Mouse (Mus musculus): ENCODE data around the gene Ppp1r13b. TPM values are rescaled to one million over a fixed set of nuclear protein-coding genes. Genes with fewer than 3 reads are reported as not detected.

Ppp1r13b gene
- total RNA-seq, 1 experiment from 2014 or later = 34.7 TPM

GRCm38 (mm10) chr12:111896908-111897661 is 10.8 kb downstream of the Ppp1r13b start:
- ATAC-seq (replicated peaks in 1 of 2; ENCODE audit: insufficient read depth in 1 of 2, low FRiP score in 2 of 2, low TSS enrichment in 1 of 2, low read depth in 1 of 2, poor library complexity in 2 of 2, severe bottlenecking in 2 of 2) = peak; percentile 37 to 55

GRCm38 (mm10) chr12:111894082-111894481 is 13.8 kb downstream of the Ppp1r13b start:
- ATAC-seq (replicated peaks in 1 of 2; ENCODE audit: insufficient read depth in 1 of 2, low FRiP score in 2 of 2, low TSS enrichment in 1 of 2, low read depth in 1 of 2, poor library complexity in 2 of 2, severe bottlenecking in 2 of 2) = no peak

- ATAC-seq (replicated peaks in 1 of 2; ENCODE audit: insufficient read depth in 1 of 2, low FRiP score in 2 of 2, low TSS enrichment in 1 of 2, low read depth in 1 of 2, poor library complexity in 2 of 2, severe bottlenecking in 2 of 2) = no peak
These were observed 14.9 kb downstream of the Ppp1r13b start for GRCm38 (mm10) chr12:111892981-111893380.

- ATAC-seq (replicated peaks in 1 of 2; ENCODE audit: insufficient read depth in 1 of 2, low FRiP score in 2 of 2, low TSS enrichment in 1 of 2, low read depth in 1 of 2, poor library complexity in 2 of 2, severe bottlenecking in 2 of 2) = no peak
These were observed 16.1 kb downstream of the Ppp1r13b start for GRCm38 (mm10) chr12:111891800-111892199.

- ATAC-seq (replicated peaks in 1 of 2; ENCODE audit: insufficient read depth in 1 of 2, low FRiP score in 2 of 2, low TSS enrichment in 1 of 2, low read depth in 1 of 2, poor library complexity in 2 of 2, severe bottlenecking in 2 of 2) = peak; percentile 84 to 90
These were observed 18.7 kb downstream of the Ppp1r13b start for GRCm38 (mm10) chr12:111889251-111889650.

- ATAC-seq (replicated peaks in 1 of 2; ENCODE audit: insufficient read depth in 1 of 2, low FRiP score in 2 of 2, low TSS enrichment in 1 of 2, low read depth in 1 of 2, poor library complexity in 2 of 2, severe bottlenecking in 2 of 2) = no peak
These were observed 19.5 kb downstream of the Ppp1r13b start for GRCm38 (mm10) chr12:111888303-111888864.

- ATAC-seq (replicated peaks in 1 of 2; ENCODE audit: insufficient read depth in 1 of 2, low FRiP score in 2 of 2, low TSS enrichment in 1 of 2, low read depth in 1 of 2, poor library complexity in 2 of 2, severe bottlenecking in 2 of 2) = no peak
These were observed 20.9 kb downstream of the Ppp1r13b start for GRCm38 (mm10) chr12:111887005-111887404.

- no peak for ATAC-seq (replicated peaks in 1 of 2; ENCODE audit: insufficient read depth in 1 of 2, low FRiP score in 2 of 2, low TSS enrichment in 1 of 2, low read depth in 1 of 2, poor library complexity in 2 of 2, severe bottlenecking in 2 of 2)
These were observed 25.1 kb downstream of the Ppp1r13b start for GRCm38 (mm10) chr12:111882852-111883251.

GRCm38 (mm10) chr12:111882022-111882421 is 25.9 kb downstream of the Ppp1r13b start:
- no peak for ATAC-seq (replicated peaks in 1 of 2; ENCODE audit: insufficient read depth in 1 of 2, low FRiP score in 2 of 2, low TSS enrichment in 1 of 2, low read depth in 1 of 2, poor library complexity in 2 of 2, severe bottlenecking in 2 of 2)

GRCm38 (mm10) chr12:111878213-111878612 is 29.7 kb downstream of the Ppp1r13b start:
- peak; percentile 67 to 71; a peak in 3 of 4 replicates for ATAC-seq (replicated peaks in 1 of 2; ENCODE audit: insufficient read depth in 1 of 2, low FRiP score in 2 of 2, low TSS enrichment in 1 of 2, low read depth in 1 of 2, poor library complexity in 2 of 2, severe bottlenecking in 2 of 2)

- no peak for ATAC-seq (replicated peaks in 1 of 2; ENCODE audit: insufficient read depth in 1 of 2, low FRiP score in 2 of 2, low TSS enrichment in 1 of 2, low read depth in 1 of 2, poor library complexity in 2 of 2, severe bottlenecking in 2 of 2)
These were observed 32.4 kb downstream of the Ppp1r13b start for GRCm38 (mm10) chr12:111875499-111875898.

GRCm38 (mm10) chr12:111874601-111875140 is 33.2 kb downstream of the Ppp1r13b start:
- no peak for ATAC-seq (replicated peaks in 1 of 2; ENCODE audit: insufficient read depth in 1 of 2, low FRiP score in 2 of 2, low TSS enrichment in 1 of 2, low read depth in 1 of 2, poor library complexity in 2 of 2, severe bottlenecking in 2 of 2)

- no peak for ATAC-seq (replicated peaks in 1 of 2; ENCODE audit: insufficient read depth in 1 of 2, low FRiP score in 2 of 2, low TSS enrichment in 1 of 2, low read depth in 1 of 2, poor library complexity in 2 of 2, severe bottlenecking in 2 of 2)
These were observed 35.8 kb downstream of the Ppp1r13b start for GRCm38 (mm10) chr12:111872079-111872478.

- ATAC-seq (replicated peaks in 1 of 2; ENCODE audit: insufficient read depth in 1 of 2, low FRiP score in 2 of 2, low TSS enrichment in 1 of 2, low read depth in 1 of 2, poor library complexity in 2 of 2, severe bottlenecking in 2 of 2) = no peak
These were observed 37.1 kb downstream of the Ppp1r13b start for GRCm38 (mm10) chr12:111870811-111871210.

GRCm38 (mm10) chr12:111869806-111870205 is 38.1 kb downstream of the Ppp1r13b start:
- no peak for ATAC-seq (replicated peaks in 1 of 2; ENCODE audit: insufficient read depth in 1 of 2, low FRiP score in 2 of 2, low TSS enrichment in 1 of 2, low read depth in 1 of 2, poor library complexity in 2 of 2, severe bottlenecking in 2 of 2)

- no peak for ATAC-seq (replicated peaks in 1 of 2; ENCODE audit: insufficient read depth in 1 of 2, low FRiP score in 2 of 2, low TSS enrichment in 1 of 2, low read depth in 1 of 2, poor library complexity in 2 of 2, severe bottlenecking in 2 of 2)
These were observed 43.6 kb downstream of the Ppp1r13b start for GRCm38 (mm10) chr12:111864206-111864824.

GRCm38 (mm10) chr12:111855448-111855847 is 52.5 kb downstream of the Ppp1r13b start:
- ATAC-seq (replicated peaks in 1 of 2; ENCODE audit: insufficient read depth in 1 of 2, low FRiP score in 2 of 2, low TSS enrichment in 1 of 2, low read depth in 1 of 2, poor library complexity in 2 of 2, severe bottlenecking in 2 of 2) = no peak

- no peak for ATAC-seq (replicated peaks in 1 of 2; ENCODE audit: insufficient read depth in 1 of 2, low FRiP score in 2 of 2, low TSS enrichment in 1 of 2, low read depth in 1 of 2, poor library complexity in 2 of 2, severe bottlenecking in 2 of 2)
These were observed 54.4 kb downstream of the Ppp1r13b start for GRCm38 (mm10) chr12:111853546-111853945.
